Mouse (Mus musculus): Measurements from ENCODE around the gene Psme1. TPM values are rescaled to one million over a fixed set of nuclear protein-coding genes. Genes with fewer than 3 reads are reported as not detected.

The Psme1 gene
- polyA plus RNA-seq, 1 experiment from 2014 or later = 159 TPM

- Histone ChIP-seq H3K9ac (no peak overlapping the region), H3K27ac (no peak overlapping the region; the same call in 1 of the 2 replicates), H3K9me3 (no peaks in the 10 kb centered on the region), H3K4me3 (replicated peaks) (no peak overlapping the region), H3K36me3 (peaks cover 5% of the 10 kb centered on the region; the same call in 1 of the 2 replicates), H3K4me1 (peaks cover 14% of the 10 kb centered on the region), H3K4me2 (no peak overlapping the region), H3K27me3 (replicated peaks) (no peaks in the 10 kb centered on the region)
- ATAC-seq (ENCODE audit: insufficient read depth, low FRiP score, low read depth) = no peak
- WGBS = 74% methylated on average over 13 of the region's 13 CpGs
Measured at GRCm38 (mm10) chr14:55575711-55576110, 2.2 kb upstream of the Psme1 start.

GRCm38 (mm10) chr14:55576376-55576775 lies 1.5 kb upstream of the Psme1 start:
- H3K36me3 ChIP-seq = peaks cover 10% of the 10 kb centered on the region; the same call in 1 of the 2 replicates
- no peak overlapping the region for H3K4me2 ChIP-seq
- no peaks in the 10 kb centered on the region for H3K9me3 ChIP-seq
- no peak overlapping the region for H3K4me3 ChIP-seq (replicated peaks)
- no peak overlapping the region for H3K9ac ChIP-seq
- 72% methylated on average over 16 of the region's 16 CpGs for WGBS
- ATAC-seq (ENCODE audit: insufficient read depth, low FRiP score, low read depth) = no peak
- no peak overlapping the region for H3K27ac ChIP-seq
- H3K27me3 ChIP-seq (replicated peaks) = no peaks in the 10 kb centered on the region
- H3K4me1 ChIP-seq = peaks cover 14% of the 10 kb centered on the region

- peak overlapping the region; percentile 92 for H3K9ac ChIP-seq
- H3K27me3 ChIP-seq (replicated peaks) = no peaks in the 10 kb centered on the region
- peak overlapping the region; percentile 89 for H3K27ac ChIP-seq
- peaks cover 13% of the 10 kb centered on the region; the same call in 1 of the 2 replicates for H3K36me3 ChIP-seq
- no peaks in the 10 kb centered on the region for H3K9me3 ChIP-seq
- H3K4me1 ChIP-seq = peaks cover 14% of the 10 kb centered on the region
- H3K4me3 ChIP-seq (replicated peaks) = peak overlapping the region; percentile 87
- H3K4me2 ChIP-seq = peak overlapping the region; percentile 76
- WGBS = 26% methylated on average over 6 of the region's 6 CpGs
- ATAC-seq (ENCODE audit: insufficient read depth, low FRiP score, low read depth) = peak; percentile 29; the same call in 1 of the 2 replicates
Measured at GRCm38 (mm10) chr14:55578668-55579269, 846 bp downstream of the Psme1 start.

- Histone ChIP-seq H3K9me3 (no peaks in the 10 kb centered on the region), H3K4me3 (replicated peaks) (no peak overlapping the region), H3K36me3 (peaks cover 13% of the 10 kb centered on the region; the same call in 1 of the 2 replicates), H3K27ac (no peak overlapping the region), H3K27me3 (replicated peaks) (no peaks in the 10 kb centered on the region), H3K4me1 (peaks cover 17% of the 10 kb centered on the region), H3K4me2 (no peak overlapping the region), H3K9ac (no peak overlapping the region)
- 89% methylated on average over 23 of the region's 23 CpGs for WGBS
- ATAC-seq (ENCODE audit: insufficient read depth, low FRiP score, low read depth) = no peak
Measured at GRCm38 (mm10) chr14:55579511-55580496, 1.9 kb downstream of the Psme1 start.

GRCm38 (mm10) chr14:55580731-55581130 lies 2.8 kb downstream of the Psme1 start:
- Histone ChIP-seq H3K27ac (no peak overlapping the region), H3K4me1 (peaks cover 23% of the 10 kb centered on the region), H3K4me3 (replicated peaks) (no peak overlapping the region), H3K4me2 (no peak overlapping the region), H3K9me3 (no peaks in the 10 kb centered on the region), H3K9ac (no peak overlapping the region), H3K27me3 (replicated peaks) (no peaks in the 10 kb centered on the region), H3K36me3 (peaks cover 13% of the 10 kb centered on the region; the same call in 1 of the 2 replicates)
- WGBS = 95% methylated on average over 16 of the region's 16 CpGs
- ATAC-seq (ENCODE audit: insufficient read depth, low FRiP score, low read depth) = no peak

- Histone ChIP-seq H3K36me3 (peaks cover 13% of the 10 kb centered on the region; the same call in 1 of the 2 replicates), H3K9me3 (no peaks in the 10 kb centered on the region), H3K9ac (no peak overlapping the region), H3K4me3 (replicated peaks) (no peak overlapping the region), H3K4me1 (peaks cover 23% of the 10 kb centered on the region), H3K27me3 (replicated peaks) (no peaks in the 10 kb centered on the region), H3K27ac (no peak overlapping the region), H3K4me2 (no peak overlapping the region)
- WGBS = 76% methylated on average over 9 of the region's 9 CpGs
- ATAC-seq (ENCODE audit: insufficient read depth, low FRiP score, low read depth) = no peak
Measured at GRCm38 (mm10) chr14:55581981-55582681, 4.2 kb downstream of the Psme1 start.

GRCm38 (mm10) chr14:55584303-55584701 lies 6.4 kb downstream of the Psme1 start:
- Histone ChIP-seq H3K4me1 (peaks cover 12% of the 10 kb centered on the region), H3K4me2 (peak overlapping the region; percentile 87), H3K4me3 (replicated peaks) (peak overlapping the region; percentile 57), H3K27me3 (replicated peaks) (no peaks in the 10 kb centered on the region), H3K9me3 (no peaks in the 10 kb centered on the region), H3K36me3 (peaks cover 13% of the 10 kb centered on the region; the same call in 1 of the 2 replicates), H3K9ac (no peak overlapping the region), H3K27ac (no peak overlapping the region)
- WGBS = 32% methylated on average over 5 of the region's 5 CpGs
- no peak for ATAC-seq (ENCODE audit: insufficient read depth, low FRiP score, low read depth)

- Histone ChIP-seq H3K27ac (peak within 1 kb of the TSS; percentile 54), H3K4me1 (peaks cover 12% of the 10 kb centered on the region), H3K27me3 (replicated peaks) (no peaks in the 10 kb centered on the region), H3K4me2 (peak within 1 kb of the TSS; percentile 87), H3K9ac (peak within 1 kb of the TSS; percentile 19; the same call in 1 of the 2 replicates), H3K4me3 (replicated peaks) (peak within 1 kb of the TSS; percentile 57), H3K9me3 (no peaks in the 10 kb centered on the region), H3K36me3 (peaks cover 13% of the 10 kb centered on the region; the same call in 1 of the 2 replicates)
- peak; percentile 91 for ATAC-seq (ENCODE audit: insufficient read depth, low FRiP score, low read depth)
- 4% methylated on average over 43 of the region's 43 CpGs for WGBS
Measured at GRCm38 (mm10) chr14:55584702-55585565, 7.0 kb downstream of the Psme1 start, which contains the start of gene Emc9. Emc9 (minus strand) TSS chr14:55585302.

- ATAC-seq (ENCODE audit: insufficient read depth, low FRiP score, low read depth) = peak; percentile 51; the same call in 1 of the 2 replicates
- Histone ChIP-seq H3K27me3 (replicated peaks) (no peaks in the 10 kb centered on the region), H3K4me1 (peaks cover 18% of the 10 kb centered on the region), H3K36me3 (peaks cover 10% of the 10 kb centered on the region; the same call in 1 of the 2 replicates), H3K9ac (peak overlapping the region; percentile 19; the same call in 1 of the 2 replicates), H3K9me3 (no peaks in the 10 kb centered on the region), H3K27ac (peak overlapping the region; percentile 54), H3K4me3 (replicated peaks) (peak overlapping the region; percentile 57), H3K4me2 (peak overlapping the region; percentile 87)
- 39% methylated on average over 6 of the region's 6 CpGs for WGBS
Measured at GRCm38 (mm10) chr14:55585566-55585960, 7.6 kb downstream of the Psme1 start.

GRCm38 (mm10) chr14:55586149-55586548 lies 8.2 kb downstream of the Psme1 start:
- H3K36me3 ChIP-seq = peaks cover 5% of the 10 kb centered on the region; the same call in 1 of the 2 replicates
- H3K4me1 ChIP-seq = peaks cover 18% of the 10 kb centered on the region
- no peaks in the 10 kb centered on the region for H3K9me3 ChIP-seq
- WGBS = 80% methylated on average over 2 of the region's 2 CpGs
- H3K4me2 ChIP-seq = no peak overlapping the region
- no peaks in the 10 kb centered on the region for H3K27me3 ChIP-seq (replicated peaks)
- H3K4me3 ChIP-seq (replicated peaks) = no peak overlapping the region
- 0 out of 2 replicates have a peak overlapping the region, but pooled peaks have one; percentile 54 for H3K27ac ChIP-seq
- no peak for ATAC-seq (ENCODE audit: insufficient read depth, low FRiP score, low read depth)
- H3K9ac ChIP-seq = no peak overlapping the region

All from stomach, embryonic 15.5 days (tissue).